Mouse (Mus musculus): ENCODE results near the gene Prtg. TPM values are rescaled to one million over a fixed set of nuclear protein-coding genes. Genes with fewer than 3 reads are reported as not detected.

Gene Prtg
- total RNA-seq, 2 experiments from 2014 or later, result 1.6 to 2.2 TPM

GRCm38 (mm10) chr9:72860764-72861163 lies 54.1 kb downstream of the Prtg start:
- no peak for DNase-seq (ENCODE audit: extremely low spot score in 1 of 2, low spot score in 1 of 2)

DNA sequence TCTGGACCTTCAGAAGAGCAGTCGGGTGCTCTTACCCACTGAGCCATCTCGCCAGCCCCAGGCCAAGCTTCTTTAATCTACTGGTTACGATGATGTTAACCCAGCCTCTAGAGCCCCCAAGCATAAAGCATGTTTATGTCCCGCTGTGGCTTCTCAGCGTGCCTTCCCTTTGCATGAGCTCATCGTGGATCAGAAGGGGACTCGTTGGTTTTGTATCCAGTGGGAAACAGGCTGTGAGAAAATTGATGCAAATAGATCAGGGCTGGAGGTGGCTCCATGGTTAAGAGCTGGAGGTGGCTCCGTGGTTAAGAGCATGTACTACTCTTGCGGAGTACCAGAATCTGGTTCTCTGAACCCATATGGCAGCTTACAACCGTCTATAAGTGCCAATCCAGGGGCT lies 54.6 kb downstream of the Prtg start:
- DNase-seq (ENCODE audit: extremely low spot score in 1 of 2, low spot score in 1 of 2), result no peak

GRCm38 (mm10) chr9:72862186-72862585 lies 55.5 kb downstream of the Prtg start:
- DNase-seq (ENCODE audit: extremely low spot score in 1 of 2, low spot score in 1 of 2), result no peak

GRCm38 (mm10) chr9:72862955-72863354 lies 56.3 kb downstream of the Prtg start:
- DNase-seq (ENCODE audit: extremely low spot score in 1 of 2, low spot score in 1 of 2), result no peak

DNA sequence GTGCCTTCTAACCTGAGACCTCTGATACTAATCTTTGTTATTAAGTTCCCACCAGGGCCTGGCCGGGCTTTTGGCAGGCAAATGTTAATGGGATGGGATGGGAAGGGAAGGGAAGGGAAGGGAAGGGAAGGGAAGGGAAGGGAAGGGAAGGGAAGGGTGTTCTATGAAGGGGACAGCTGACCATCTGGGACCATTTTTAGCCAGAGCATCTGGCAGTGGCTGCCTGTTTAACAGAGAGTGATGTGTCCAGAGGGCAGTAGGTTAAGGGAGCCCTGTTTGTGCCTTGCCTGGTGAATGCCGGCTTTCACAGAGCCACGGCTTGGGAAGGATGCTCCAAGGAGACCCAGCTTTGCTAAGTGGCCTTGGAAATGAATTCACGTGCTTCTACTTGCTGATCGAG lies 57.1 kb downstream of the Prtg start:
- DNase-seq (ENCODE audit: extremely low spot score in 1 of 2, low spot score in 1 of 2), result no peak

DNA sequence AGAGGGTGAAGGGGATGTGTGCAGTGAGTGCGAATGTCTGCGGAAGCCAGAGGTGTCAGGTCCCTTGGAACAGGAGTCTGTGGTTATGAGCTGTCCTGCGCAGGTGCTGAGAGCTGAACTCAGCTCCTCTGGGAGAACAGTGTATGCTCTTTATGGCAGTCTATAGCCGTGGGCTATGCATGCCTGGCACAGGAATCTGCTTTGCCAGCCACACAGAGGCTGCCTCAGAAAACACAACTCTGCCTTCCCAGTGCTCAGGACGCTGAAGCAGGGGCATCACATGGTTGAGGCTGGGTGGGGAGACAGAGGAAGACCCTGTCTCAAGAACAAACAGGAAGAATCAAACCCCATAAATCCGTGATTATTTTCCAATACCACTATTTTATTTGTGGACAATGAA lies 60.8 kb downstream of the Prtg start:
- no peak for DNase-seq (ENCODE audit: extremely low spot score in 1 of 2, low spot score in 1 of 2)

DNA sequence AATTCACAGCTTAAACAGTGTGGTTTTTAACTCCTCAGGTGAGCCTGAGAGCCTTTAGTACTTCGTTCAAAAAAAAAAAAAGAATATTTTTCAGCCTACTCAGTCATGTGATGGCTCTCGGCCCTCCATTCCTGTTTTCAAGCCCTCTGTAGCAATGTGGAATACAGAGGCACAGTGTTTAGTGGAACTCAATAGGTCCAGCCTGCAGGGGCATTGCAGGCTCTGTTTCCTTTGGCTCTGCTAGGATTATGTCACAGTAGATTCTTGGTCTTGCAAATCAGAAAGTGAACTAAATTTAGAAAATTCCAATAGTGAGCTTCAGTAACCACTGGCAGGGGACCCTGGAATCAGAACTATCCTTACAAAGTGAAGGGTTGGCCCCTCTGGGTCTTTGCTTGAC lies 62.1 kb downstream of the Prtg start:
- DNase-seq (ENCODE audit: extremely low spot score in 1 of 2, low spot score in 1 of 2), result no peak

DNA sequence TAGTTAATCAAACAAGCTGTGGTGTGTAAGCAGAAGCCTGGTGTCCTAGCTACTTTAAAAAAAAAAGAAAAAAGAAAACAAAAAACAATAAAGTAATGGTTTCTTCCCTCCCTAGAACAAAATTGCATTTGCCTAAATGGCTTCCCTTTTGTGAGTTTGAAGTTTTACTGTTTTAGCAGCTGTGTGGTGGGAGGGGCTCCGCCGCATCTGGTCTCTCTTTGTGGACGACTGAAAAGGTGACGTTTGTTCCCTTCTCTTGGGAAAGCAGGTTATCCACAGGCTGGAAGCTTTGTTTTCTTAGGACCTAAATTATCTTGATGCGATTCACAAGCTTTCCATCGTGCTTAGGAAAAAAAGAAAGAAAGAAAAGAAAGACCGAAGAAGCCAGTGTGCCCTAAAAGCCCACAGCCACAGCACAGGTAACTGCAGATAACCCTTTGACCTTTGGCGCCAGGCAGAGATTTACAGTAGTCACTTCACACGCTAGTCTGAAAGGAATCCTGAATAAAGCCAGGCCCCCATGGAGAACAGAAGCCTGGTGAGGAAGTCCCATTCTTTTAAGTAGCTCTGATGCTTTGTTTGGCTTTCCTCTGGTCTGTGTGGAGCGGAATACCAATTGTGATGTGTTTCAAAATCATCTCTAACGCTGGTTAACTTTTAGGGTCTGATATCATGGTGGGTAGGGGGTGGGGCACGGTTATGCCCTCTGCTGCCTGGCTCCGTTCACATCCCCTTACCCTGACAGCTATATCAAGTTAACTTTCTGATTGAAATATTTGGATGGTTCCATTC lies 65.0 kb downstream of the Prtg start:
- DNase-seq (ENCODE audit: extremely low spot score in 1 of 2, low spot score in 1 of 2), result no peak

GRCm38 (mm10) chr9:72872298-72873130 lies 65.8 kb downstream of the Prtg start:
- DNase-seq (ENCODE audit: extremely low spot score in 1 of 2, low spot score in 1 of 2), result no peak

- no peak for DNase-seq (ENCODE audit: extremely low spot score in 1 of 2, low spot score in 1 of 2)
These were observed 69.2 kb downstream of the Prtg start for GRCm38 (mm10) chr9:72875878-72876277.

- no peak for DNase-seq (ENCODE audit: extremely low spot score in 1 of 2, low spot score in 1 of 2)
These were observed 71.2 kb downstream of the Prtg start for GRCm38 (mm10) chr9:72877905-72878304.

DNA sequence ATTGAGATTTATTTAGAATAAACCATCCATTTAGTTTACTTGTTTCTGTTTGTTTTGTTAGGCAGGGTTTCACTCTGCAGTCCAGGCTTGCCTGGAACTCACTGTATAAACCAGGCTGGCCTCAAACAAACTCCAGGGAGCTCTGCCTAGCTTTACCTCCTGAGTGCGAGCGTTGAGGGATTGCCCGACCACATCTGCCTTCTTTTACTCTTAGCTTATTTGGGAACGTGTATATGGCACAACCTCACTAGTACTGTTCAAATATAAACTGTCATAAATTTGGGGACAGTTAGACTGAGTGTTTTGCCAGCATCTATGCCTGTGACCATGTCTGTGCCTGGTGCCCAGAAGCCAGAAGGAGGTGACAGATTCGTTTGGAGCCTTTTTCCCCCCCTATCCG lies 72.0 kb downstream of the Prtg start:
- no peak for DNase-seq (ENCODE audit: extremely low spot score in 1 of 2, low spot score in 1 of 2)

DNA sequence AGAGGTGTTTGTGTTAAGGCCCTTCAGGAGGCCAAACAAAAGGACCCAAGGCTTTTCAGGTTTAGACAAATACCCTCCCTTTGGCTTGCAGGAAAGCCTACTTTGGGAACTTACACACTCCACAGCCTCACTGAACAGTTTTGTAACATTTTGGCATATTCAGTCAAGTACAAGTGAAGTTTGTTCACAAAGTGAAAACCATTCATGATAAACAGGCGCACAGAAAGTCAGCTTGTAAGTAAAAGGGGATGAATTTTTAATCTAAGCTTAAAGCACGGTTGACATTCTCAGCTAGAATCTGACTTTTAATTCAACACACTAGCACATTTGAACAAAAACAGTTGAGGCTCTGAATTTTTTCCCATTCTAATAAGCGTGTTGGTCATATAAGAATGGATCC lies 72.9 kb downstream of the Prtg start:
- no peak for DNase-seq (ENCODE audit: extremely low spot score in 1 of 2, low spot score in 1 of 2)

GRCm38 (mm10) chr9:72880225-72880960 lies 73.7 kb downstream of the Prtg start:
- no peak for DNase-seq (ENCODE audit: extremely low spot score in 1 of 2, low spot score in 1 of 2)

DNA sequence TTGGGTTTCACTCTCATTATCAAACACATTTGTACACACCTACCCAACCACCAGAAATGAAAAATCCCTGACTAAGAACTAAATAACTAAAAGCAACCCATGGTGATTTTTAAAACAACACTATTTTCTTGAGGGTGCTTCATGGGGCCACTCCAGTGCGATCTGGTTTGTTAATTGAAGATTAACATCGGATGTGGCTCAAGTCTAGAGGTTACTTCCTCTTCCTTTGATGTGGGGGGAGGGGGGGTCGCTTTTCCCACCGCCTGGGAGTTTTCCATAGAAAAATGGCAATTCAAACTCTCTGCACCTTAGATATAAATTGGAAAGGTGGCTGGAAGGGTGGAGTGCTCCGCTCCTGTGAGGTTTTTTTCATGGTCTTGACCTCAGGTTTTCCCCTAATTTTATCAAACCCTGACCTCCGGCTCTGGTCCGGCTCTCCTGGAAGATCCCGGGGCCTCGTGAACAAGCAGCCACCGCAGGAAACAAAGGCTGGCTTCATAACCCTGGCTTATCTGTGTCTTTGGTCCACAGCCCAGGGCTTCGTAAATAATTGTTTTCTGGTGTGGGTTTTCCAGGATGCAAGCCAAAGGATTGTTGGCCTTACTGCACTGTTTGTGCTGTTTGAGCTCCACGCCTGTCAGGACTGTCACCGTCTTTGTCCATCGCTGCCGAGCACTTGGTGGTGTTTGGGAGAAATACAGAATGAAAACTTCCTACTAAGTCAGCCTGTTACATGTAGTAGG lies 74.5 kb downstream of the Prtg start:
- DNase-seq (ENCODE audit: extremely low spot score in 1 of 2, low spot score in 1 of 2), result no peak

GRCm38 (mm10) chr9:72883940-72884339 lies 77.3 kb downstream of the Prtg start:
- peak in 1 of 2 experiments; percentile 41 for DNase-seq (ENCODE audit: extremely low spot score in 1 of 2, low spot score in 1 of 2)

- peak in 1 of 2 experiments; percentile 27 for DNase-seq (ENCODE audit: extremely low spot score in 1 of 2, low spot score in 1 of 2)
These were observed 83.1 kb downstream of the Prtg start for GRCm38 (mm10) chr9:72889777-72890176.

- no peak for DNase-seq (ENCODE audit: extremely low spot score in 1 of 2, low spot score in 1 of 2)
These were observed 83.9 kb downstream of the Prtg start for GRCm38 (mm10) chr9:72890499-72891085.

- DNase-seq (ENCODE audit: extremely low spot score in 1 of 2, low spot score in 1 of 2), result no peak
These were observed 86.1 kb downstream of the Prtg start for GRCm38 (mm10) chr9:72892761-72893160.

GRCm38 (mm10) chr9:72894796-72895352 lies 88.2 kb downstream of the Prtg start:
- no peak for DNase-seq (ENCODE audit: extremely low spot score in 1 of 2, low spot score in 1 of 2)
